Mouse (Mus musculus): ENCODE measurements around the gene Bpi.

The Bpi gene

GRCm38 (mm10) chr2:158299203-158299602, 41.3 kb downstream of the Bpi start:
- no peak for DNase-seq

- DNase-seq: no peak
Measured at GRCm38 (mm10) chr2:158299731-158300130, 41.8 kb downstream of the Bpi start.

DNA sequence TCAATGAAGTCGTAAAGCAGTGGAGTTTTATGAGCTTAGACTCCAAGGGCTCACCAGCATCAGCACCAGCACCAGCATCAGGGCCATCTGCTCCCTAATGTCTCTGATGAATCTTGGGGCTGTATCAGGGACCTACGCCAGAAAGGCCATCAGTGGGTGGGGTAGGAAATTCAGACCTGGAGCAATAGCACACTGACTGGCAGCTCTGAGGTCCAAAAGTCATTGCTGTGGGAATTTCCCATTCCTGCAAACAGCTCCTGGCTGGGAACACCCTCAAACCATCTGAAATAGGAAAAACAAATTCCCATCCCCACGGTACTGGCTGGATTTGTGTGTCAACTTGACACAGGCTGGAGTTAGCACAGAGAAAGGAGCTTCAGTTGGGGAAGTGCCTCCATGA, 44.9 kb downstream of the Bpi start:
- no peak for DNase-seq

GRCm38 (mm10) chr2:158305948-158306695, 48.2 kb downstream of the Bpi start, which contains the start of gene Lbp:
Gene Lbp (plus strand): TSS chr2:158306493.
- no peak for DNase-seq

- DNase-seq: no peak
Measured at GRCm38 (mm10) chr2:158306696-158307049, 48.8 kb downstream of the Bpi start.

DNA sequence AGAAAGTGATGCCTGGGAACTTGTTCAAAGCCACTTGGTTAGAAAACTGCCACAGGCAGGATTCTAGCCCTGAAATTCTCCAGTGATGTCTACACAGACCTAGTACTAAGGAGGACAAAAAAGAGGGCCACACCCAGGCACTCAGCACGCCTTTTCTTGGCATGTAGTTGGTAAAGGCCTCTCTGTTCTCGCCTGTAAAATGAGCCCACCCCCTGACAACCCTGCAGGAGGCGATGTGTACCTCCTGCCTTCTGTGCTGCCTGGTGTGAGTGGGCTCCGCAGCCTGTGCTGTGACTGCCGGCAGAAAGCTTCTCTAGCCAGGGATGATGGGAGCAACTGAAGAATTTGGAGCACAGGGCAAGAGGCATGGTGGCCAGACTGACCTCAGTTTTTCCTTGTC, 50.4 kb downstream of the Bpi start:
- no peak for DNase-seq

GRCm38 (mm10) chr2:158313089-158313488, 55.2 kb downstream of the Bpi start:
- DNase-seq: no peak

GRCm38 (mm10) chr2:158316371-158316770, 58.5 kb downstream of the Bpi start:
- no peak for DNase-seq

GRCm38 (mm10) chr2:158317026-158317425, 59.1 kb downstream of the Bpi start:
- no peak for DNase-seq

DNA sequence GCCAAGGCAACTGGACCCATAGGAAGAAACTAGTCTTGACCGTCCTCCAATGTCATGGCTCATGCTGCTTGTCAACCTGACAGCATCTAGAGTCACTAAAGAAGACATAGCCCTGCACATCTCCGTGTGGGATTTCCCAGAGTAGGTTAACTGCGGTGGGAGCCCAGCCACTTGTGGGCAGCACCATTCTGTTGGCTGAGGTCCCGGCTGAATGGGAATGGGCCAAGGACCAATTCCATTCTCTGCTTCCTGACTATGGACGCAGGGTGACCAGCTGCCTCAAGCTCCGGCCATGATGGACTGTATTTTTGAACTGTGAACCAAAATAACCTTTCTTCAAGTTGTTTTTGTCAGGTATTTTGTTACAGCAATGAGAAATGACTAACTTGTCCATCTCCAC, 63.7 kb downstream of the Bpi start:
- DNase-seq: no peak

GRCm38 (mm10) chr2:158322845-158323244, 65.0 kb downstream of the Bpi start:
- DNase-seq: no peak

GRCm38 (mm10) chr2:158324531-158325190, 66.8 kb downstream of the Bpi start:
- no peak for DNase-seq

DNA sequence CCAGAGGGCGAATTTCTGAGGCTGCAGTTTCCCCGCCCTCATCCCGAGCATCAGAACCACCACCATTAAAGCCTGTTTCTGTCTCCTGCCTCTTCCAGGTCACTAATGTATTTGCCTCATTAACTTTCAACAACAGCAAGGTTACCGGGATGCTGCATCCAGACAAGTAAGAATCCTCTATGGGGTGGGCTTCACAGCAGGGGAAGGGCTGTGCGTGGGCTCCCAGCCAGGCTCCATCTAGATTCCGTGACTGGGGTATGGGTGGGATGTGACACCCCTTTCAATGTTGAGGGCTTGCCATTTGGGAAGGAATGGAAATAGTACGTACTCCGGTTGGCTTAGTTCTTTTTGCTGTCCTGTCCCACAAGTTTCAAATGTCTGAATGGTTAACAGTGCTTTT, 67.7 kb downstream of the Bpi start:
- no peak for DNase-seq
